Mouse (Mus musculus) cortical plate, adult 2 months (tissue): ENCODE results near the gene Hira. TPM values are rescaled to one million over a fixed set of nuclear protein-coding genes. Genes with fewer than 3 reads are reported as not detected.

Experiments used
- H3K27ac ChIP-seq: fragments of 200-500 bp; 2 replicates; pipeline ENCODE4 v1.5.1; 2012; ENCODE audit warnings: low read length, control low read depth, inconsistent platforms; ENCODE audit not compliant: insufficient read depth
- H3K4me1 ChIP-seq: fragments of 200-500 bp; 2 replicates; pipeline ENCODE4 v1.6.1; 2011; ENCODE audit warnings: low read length; ENCODE audit not compliant: control insufficient read depth, insufficient read depth
- H3K4me3 ChIP-seq: fragments of 200-500 bp; 2 replicates; pipeline ENCODE4 v1.5.1; 2011; ENCODE audit warnings: mild to moderate bottlenecking, low read length, control low read depth; ENCODE audit not compliant: insufficient read depth
- CTCF ChIP-seq: fragments of 200-500 bp; IDR thresholded peaks from 2 replicates; pipeline ENCODE4 v1.5.1; 2011; ENCODE audit warnings: mild to moderate bottlenecking, control low read depth, low read length; ENCODE audit not compliant: insufficient read depth; ENCODE audit errors: extremely low read depth
- POLR2A ChIP-seq: fragments of 200-500 bp; IDR thresholded peaks from 2 replicates; pipeline ENCODE4 v1.6.1; 2011; ENCODE audit warnings: mild to moderate bottlenecking, low read length, control low read depth; ENCODE audit not compliant: insufficient read depth; ENCODE audit errors: extremely low read depth
- polyA plus RNA-seq: library from polyadenylated mRNA; depleted of rRNA; stranded (reverse); fragments of >200 nt; gene quantifications from 2 replicates; pipeline ENCODE4 v1.2.3, GENCODE M21; 2012

Gene Hira
- polyA plus RNA-seq, 1 experiment: 73.5 TPM

GRCm38 (mm10) chr16:18905648-18906047 is 28.8 kb downstream of the Hira start:
- TF ChIP-seq POLR2A (no peak), CTCF (no peak)
- H3K4me1 ChIP-seq: no peaks in the 10 kb centered on the region
- no peak overlapping the region for H3K4me3 ChIP-seq
- H3K27ac ChIP-seq: no peak overlapping the region

DNA sequence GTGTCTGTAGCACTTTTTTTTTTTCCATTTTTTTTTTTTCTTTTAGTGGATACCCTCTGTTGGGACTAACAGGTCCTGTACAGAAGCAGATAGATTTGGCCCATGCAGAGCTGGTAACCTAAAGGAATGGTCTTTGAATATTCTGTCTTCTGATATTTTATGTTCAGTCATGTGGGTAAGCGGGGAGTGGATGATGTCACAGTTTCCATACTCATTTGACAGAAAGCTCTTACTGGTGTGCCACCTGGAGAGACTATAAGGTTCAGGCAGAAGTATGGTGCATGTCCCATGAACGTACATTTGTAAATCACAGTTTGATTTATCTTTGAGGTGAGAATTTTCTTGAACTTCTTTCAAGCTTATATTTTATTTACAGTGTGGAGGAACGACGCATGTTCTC is 39.2 kb downstream of the Hira start:
- H3K4me3 ChIP-seq: no peak overlapping the region
- no peak for TF ChIP-seq POLR2A
- no peak for TF ChIP-seq CTCF
- H3K4me1 ChIP-seq: peaks cover 1% of the 10 kb centered on the region

GRCm38 (mm10) chr16:18921771-18922170 is 44.9 kb downstream of the Hira start:
- TF ChIP-seq CTCF (no peak), POLR2A (no peak)
- no peak overlapping the region for H3K27ac ChIP-seq
- H3K4me1 ChIP-seq: no peaks in the 10 kb centered on the region
- no peak overlapping the region for H3K4me3 ChIP-seq

More for the DNA sequence above, 39.2 kb downstream of the Hira start:
- H3K27ac ChIP-seq: no peak overlapping the region

GRCm38 (mm10) chr16:18927963-18928362 is 51.1 kb downstream of the Hira start:
- no peak for TF ChIP-seq CTCF
- no peak for TF ChIP-seq POLR2A
- H3K4me1 ChIP-seq: no peaks in the 10 kb centered on the region
- H3K4me3 ChIP-seq: no peak overlapping the region
- H3K27ac ChIP-seq: no peak overlapping the region

DNA sequence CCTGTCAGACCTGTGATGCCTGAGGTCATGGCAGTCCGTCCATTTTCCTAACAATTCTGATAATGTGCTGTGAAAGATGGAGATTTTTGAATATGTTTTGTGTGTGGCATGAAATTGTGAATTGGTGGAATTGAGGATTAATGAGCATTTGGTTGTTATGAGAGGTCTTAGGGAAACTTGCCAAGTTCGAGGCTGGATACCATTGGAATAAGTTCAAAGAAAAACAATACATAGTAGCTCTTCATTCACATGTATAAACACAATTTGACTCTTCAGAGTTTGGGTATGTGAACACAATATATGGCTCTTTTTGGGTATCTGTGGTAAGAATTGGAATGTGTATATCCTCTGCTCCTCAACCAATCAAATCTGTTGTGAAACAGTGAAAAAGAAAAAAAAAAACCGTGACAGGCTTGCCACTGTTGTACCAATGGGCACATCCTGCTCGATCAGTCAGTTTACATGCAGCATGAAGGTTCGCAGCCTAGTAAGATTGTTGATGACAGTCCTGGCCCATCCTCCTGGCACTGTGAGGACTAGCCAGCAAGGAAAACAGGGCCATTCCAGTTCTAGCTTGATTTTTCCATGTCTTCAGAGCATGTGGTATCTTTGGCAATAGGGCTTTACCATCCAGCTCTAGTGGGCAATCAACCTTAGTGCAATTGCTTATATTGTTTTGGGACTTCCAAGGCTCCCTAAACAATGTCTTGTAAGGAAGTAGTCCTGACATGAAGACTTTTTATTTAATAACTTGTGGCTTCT is 61.7 kb downstream of the Hira start:
- TF ChIP-seq CTCF (no peak), POLR2A (no peak)
- no peaks in the 10 kb centered on the region for H3K4me1 ChIP-seq
- H3K27ac ChIP-seq: no peak overlapping the region
- H3K4me3 ChIP-seq: no peak overlapping the region

GRCm38 (mm10) chr16:18943906-18944305 is 67.1 kb downstream of the Hira start:
- TF ChIP-seq POLR2A (no peak), CTCF (no peak)
- Histone ChIP-seq H3K27ac (no peak overlapping the region), H3K4me3 (no peak overlapping the region)

DNA sequence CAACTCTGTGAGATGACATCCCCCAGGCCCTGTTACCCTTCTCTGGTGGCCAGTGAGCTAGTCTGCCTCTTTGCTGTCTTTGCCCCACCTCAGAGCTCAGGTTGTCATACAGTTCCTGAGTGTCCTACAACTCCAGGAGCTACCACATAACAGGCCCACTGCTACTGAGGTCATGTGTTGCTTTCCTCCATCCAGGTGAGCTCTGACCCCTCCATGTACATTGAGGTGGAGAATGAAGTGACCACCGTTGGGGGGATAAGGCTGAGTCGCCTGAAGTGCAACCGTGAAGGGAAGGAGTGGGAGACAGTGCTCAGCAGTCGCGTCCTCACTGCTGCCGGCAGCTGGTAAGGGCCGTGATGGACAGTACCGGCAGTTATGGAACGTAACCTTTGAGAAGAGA is 72.1 kb downstream of the Hira start:
- TF ChIP-seq CTCF: no peak
- no peak for TF ChIP-seq POLR2A
- Histone ChIP-seq H3K27ac (no peak overlapping the region), H3K4me1 (no peaks in the 10 kb centered on the region), H3K4me3 (no peak overlapping the region)

More at GRCm38 (mm10) chr16:18943906-18944305, 67.1 kb downstream of the Hira start:
- no peaks in the 10 kb centered on the region for H3K4me1 ChIP-seq

DNA sequence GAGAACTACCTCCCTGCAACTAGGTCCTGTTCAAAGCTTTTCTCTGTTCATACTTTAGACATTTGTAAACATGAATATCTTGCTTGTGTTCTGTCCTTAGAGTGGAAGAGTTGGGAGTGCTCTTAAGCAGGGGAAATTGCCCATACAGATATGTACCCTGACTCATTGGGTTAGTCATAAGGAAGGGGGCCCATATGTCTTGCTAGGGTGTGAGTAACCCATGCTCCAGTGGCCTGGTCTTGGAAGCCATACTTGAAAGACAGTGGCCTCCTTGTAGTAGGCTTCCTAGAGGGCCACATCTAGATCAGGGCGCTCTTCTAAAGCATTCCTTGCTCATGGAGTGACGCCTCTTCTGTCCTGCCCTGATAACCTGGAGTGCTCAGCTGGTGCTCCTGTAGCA is 73.5 kb downstream of the Hira start:
- H3K4me3 ChIP-seq: no peak overlapping the region
- no peak overlapping the region for H3K27ac ChIP-seq
- no peaks in the 10 kb centered on the region for H3K4me1 ChIP-seq
- TF ChIP-seq POLR2A (no peak), CTCF (no peak)

DNA sequence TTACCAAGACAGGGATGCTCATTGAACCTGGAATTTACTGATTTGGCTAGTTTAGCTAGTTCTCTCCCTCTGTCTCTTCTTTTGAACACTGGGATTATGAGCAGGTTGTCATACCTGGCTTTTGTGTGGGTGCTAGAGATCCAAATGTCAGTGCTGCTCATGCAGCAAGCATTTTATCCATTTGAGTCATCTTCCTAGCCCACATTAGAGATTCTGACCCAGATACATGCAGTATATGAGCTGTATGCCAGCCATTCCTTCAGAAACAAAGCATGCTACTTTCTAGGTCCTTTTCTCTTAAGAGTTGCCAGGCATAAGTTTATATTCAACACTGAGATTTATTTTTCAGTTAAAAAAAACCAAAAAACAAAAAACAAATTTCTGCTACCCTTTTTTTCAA is 76.0 kb downstream of the Hira start:
- no peak overlapping the region for H3K27ac ChIP-seq
- H3K4me3 ChIP-seq: no peak overlapping the region
- no peaks in the 10 kb centered on the region for H3K4me1 ChIP-seq
- TF ChIP-seq CTCF: no peak
- no peak for TF ChIP-seq POLR2A

DNA sequence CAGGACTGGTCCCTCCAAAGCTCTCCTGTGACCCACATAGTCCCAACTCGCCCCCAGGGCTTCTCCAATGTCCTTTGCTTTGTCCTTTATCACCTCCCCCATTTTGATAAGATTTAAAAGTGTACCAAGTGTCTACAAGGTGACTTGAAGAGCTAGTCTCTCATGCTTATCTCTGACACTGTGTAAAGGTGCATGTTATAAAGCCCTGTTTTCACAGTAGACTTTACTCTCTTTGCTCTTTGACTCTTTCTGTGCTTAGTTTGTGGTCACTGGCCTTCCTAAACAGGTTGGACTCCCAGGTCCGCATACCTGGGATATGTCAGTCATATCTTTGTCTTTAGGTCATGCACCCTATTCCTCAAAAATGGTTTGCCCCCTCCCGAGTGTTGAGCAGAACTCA is 78.2 kb downstream of the Hira start:
- H3K4me3 ChIP-seq: no peak overlapping the region
- no peaks in the 10 kb centered on the region for H3K4me1 ChIP-seq
- no peak overlapping the region for H3K27ac ChIP-seq
- TF ChIP-seq CTCF: no peak
- TF ChIP-seq POLR2A: no peak
